Mouse (Mus musculus) kidney, adult 2 months (tissue): ENCODE measurements at regions not wholly inside any gene's neighbourhood (a gene's known extent, or its start where the extent isn't known, plus 50 kb on each side); places are given as distances from the start of the nearest gene placed in this dataset.

Experiments used
- CTCF ChIP-seq: fragments of 200-500 bp; conservative IDR thresholded peaks from 2 replicates; pipeline ENCODE4 v1.5.1; 2011; ENCODE audit warnings: low read depth, mild to moderate bottlenecking, control low read depth, low read length, moderate library complexity, mixed read lengths; ENCODE audit not compliant: insufficient read depth, insufficient read length
- POLR2A ChIP-seq: fragments of 200-500 bp; IDR thresholded peaks from one replicate; pipeline ENCODE4 v1.6.1; 2011; ENCODE audit warnings: low read depth, low read length, control low read depth

- no peak for TF ChIP-seq CTCF
- no peak for TF ChIP-seq POLR2A
These were observed 92.8 kb upstream of the Zfp703 start for GRCm38 (mm10) chr8:26884350-26884749.
